In the genomic region with DNA sequence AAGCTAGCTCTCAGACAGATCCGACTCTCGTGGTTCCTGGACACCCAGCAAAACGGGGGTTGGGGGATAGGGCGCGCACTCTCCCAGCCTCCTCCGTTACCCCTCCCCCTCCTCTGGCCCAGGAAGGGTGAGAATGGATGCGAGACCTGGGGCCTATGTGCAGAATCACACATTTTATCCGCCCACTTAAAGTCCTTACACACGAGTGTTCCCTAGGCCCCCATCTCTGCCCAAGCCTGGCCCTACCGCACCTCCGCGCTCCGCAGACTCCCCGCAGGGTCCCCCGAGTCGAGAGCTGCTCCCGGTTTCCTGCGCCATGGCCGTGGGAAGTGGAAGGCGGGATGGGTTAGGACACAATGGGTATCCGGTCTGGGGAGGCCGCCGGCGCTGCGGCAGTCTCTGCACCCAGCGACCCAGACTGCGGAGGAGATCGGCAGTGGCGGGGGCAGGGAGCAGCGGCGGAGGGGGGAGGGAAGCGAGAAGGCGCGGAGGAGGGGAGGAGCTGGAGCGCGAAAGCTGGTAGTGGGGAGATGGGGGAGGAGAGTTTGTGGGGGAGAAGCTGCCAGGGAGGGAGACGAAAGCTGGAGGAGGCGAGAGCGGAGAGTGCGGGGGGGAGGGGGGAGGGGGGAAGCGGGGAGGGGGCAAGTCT, we compare ENCODE assay signal across 8 mouse cellular contexts. TPM values are rescaled to one million over a fixed set of nuclear protein-coding genes. Genes with fewer than 3 reads are reported as not detected.
A peak's percentile ranks its signal among the peaks of the same experiment; 100 is the strongest.
DNase-seq lines count a peak whose midpoint lies in the region; ATAC-seq and TF ChIP-seq lines count a peak whose summit lies in the region.

No protein-coding gene starts in this region.

- peak overlapping the region; percentile 94 for H3K27ac ChIP-seq in forebrain, embryonic 10.5 days
- peak overlapping the region; percentile 73 for H3K27ac ChIP-seq in heart, postnatal 0 days (ENCODE audit: low read depth)
- H3K27ac ChIP-seq in liver, embryonic 15.5 days (replicated peaks), result no peak overlapping the region
- peak overlapping the region; percentile 86 for H3K27ac ChIP-seq in neural tube, embryonic 12.5 days

- peaks cover 67% of the 10 kb centered on the region for H3K36me3 ChIP-seq in forebrain, embryonic 10.5 days (replicated peaks)
- peaks cover 25% of the 10 kb centered on the region for H3K36me3 ChIP-seq in heart, postnatal 0 days (replicated peaks; ENCODE audit: control insufficient read depth, insufficient read depth, low read length)
- H3K36me3 ChIP-seq in liver, embryonic 15.5 days (replicated peaks), result no peaks in the 10 kb centered on the region
- H3K36me3 ChIP-seq in neural tube, embryonic 12.5 days, result peaks cover 41% of the 10 kb centered on the region

- peak overlapping the region; percentile 92 for H3K4me2 ChIP-seq in heart, postnatal 0 days (ENCODE audit: low read depth, low read length)
- H3K4me2 ChIP-seq in liver, embryonic 15.5 days, result peak overlapping the region; percentile 76
- H3K4me2 ChIP-seq in neural tube, embryonic 12.5 days (replicated peaks), result peak overlapping the region; percentile 85

- under 1% methylated on average over 32 of the region's 41 CpGs for WGBS in forebrain, embryonic 10.5 days
- WGBS in heart, postnatal 0 days, result 0% methylated on average over 30 of the region's 41 CpGs
- under 1% methylated on average over 39 of the region's 41 CpGs for WGBS in liver, embryonic 15.5 days (ENCODE audit: insufficient replicate concordance)
- WGBS in neural tube, embryonic 12.5 days, result 1% methylated on average over 31 of the region's 41 CpGs

- peak; percentile 82 for ATAC-seq in heart, postnatal 0 days (ENCODE audit: insufficient read depth, low read depth)
- peak; percentile 71 for ATAC-seq in liver, embryonic 15.5 days (ENCODE audit: insufficient read depth)
- ATAC-seq in neural tube, embryonic 12.5 days (ENCODE audit: low FRiP score, low read depth), result peak; percentile 83

- peaks cover 22% of the 10 kb centered on the region; the same call in 1 of the 2 replicates for H3K9me3 ChIP-seq in forebrain, embryonic 10.5 days
- H3K9me3 ChIP-seq in heart, postnatal 0 days (replicated peaks; ENCODE audit: control insufficient read depth, low read length), result no peaks in the 10 kb centered on the region
- H3K9me3 ChIP-seq in liver, embryonic 15.5 days (replicated peaks), result no peaks in the 10 kb centered on the region
- no peaks in the 10 kb centered on the region for H3K9me3 ChIP-seq in neural tube, embryonic 12.5 days

- H3K4me3 ChIP-seq in forebrain, embryonic 10.5 days, result peak overlapping the region; percentile 69
- H3K4me3 ChIP-seq in heart, postnatal 0 days (ENCODE audit: low read depth, low read length), result peak overlapping the region; percentile 81
- H3K4me3 ChIP-seq in liver, embryonic 15.5 days (replicated peaks), result peak overlapping the region; percentile 60
- H3K4me3 ChIP-seq in neural tube, embryonic 12.5 days, result peak overlapping the region; percentile 68

- H3K4me1 ChIP-seq in forebrain, embryonic 10.5 days, result peaks cover 65% of the 10 kb centered on the region
- peaks cover 6% of the 10 kb centered on the region for H3K4me1 ChIP-seq in heart, postnatal 0 days (ENCODE audit: control insufficient read depth, insufficient read depth)
- H3K4me1 ChIP-seq in liver, embryonic 15.5 days (replicated peaks), result peaks cover 16% of the 10 kb centered on the region
- peaks cover 50% of the 10 kb centered on the region for H3K4me1 ChIP-seq in neural tube, embryonic 12.5 days

- H3K27me3 ChIP-seq in forebrain, embryonic 10.5 days (ENCODE audit: poor library complexity, severe bottlenecking), result no peaks in the 10 kb centered on the region
- no peaks in the 10 kb centered on the region for H3K27me3 ChIP-seq in heart, postnatal 0 days (ENCODE audit: control insufficient read depth, insufficient read depth, low read length)
- peaks cover 56% of the 10 kb centered on the region for H3K27me3 ChIP-seq in liver, embryonic 15.5 days
- H3K27me3 ChIP-seq in neural tube, embryonic 12.5 days (replicated peaks), result no peaks in the 10 kb centered on the region

- H3K9ac ChIP-seq in heart, postnatal 0 days (replicated peaks; ENCODE audit: low read depth, low read length), result peak overlapping the region; percentile 67
- peak overlapping the region; percentile 42 for H3K9ac ChIP-seq in liver, embryonic 15.5 days
- peak overlapping the region; percentile 86 for H3K9ac ChIP-seq in neural tube, embryonic 12.5 days

- TF ChIP-seq CTCF in heart, postnatal 0 days (IDR thresholded peaks at IDR 0.05; ENCODE audit: low read depth), result no peak

- peak; percentile 29 to 36 for DNase-seq in B cell, adult 2 months
- peak; percentile 73 to 83 for DNase-seq in adrenal gland, postnatal 36 days
- peak; percentile 80 for DNase-seq in forebrain, embryonic 10.5 days (ENCODE audit: extremely low spot score, low spot score)
- DNase-seq in heart, postnatal 0 days (ENCODE audit: low spot score), result peak; percentile 60
- DNase-seq in kidney, postnatal 25 days, result peak; percentile 77 to 88
- DNase-seq in testis, postnatal 10 days (ENCODE audit: low spot score), result peak; percentile 82

- no peak for TF ChIP-seq EP300 in heart, postnatal 0 days (IDR thresholded peaks at IDR 0.05; ENCODE audit: low read depth)

RNA-seq across cellular contexts. Expression of a gene that starts 11.0 kb away (rescaled TPM):
- 10 to 100 TPM; 36.1 to 47.3 TPM for total RNA-seq in adrenal gland, postnatal 36 days (2021)
- 64.4 and 69.9 TPM in 2 replicates for polyA plus RNA-seq in forebrain, embryonic 10.5 days (2016; fragmentation: Nextera tagmentation; extraction: Ambion mirVana)
- 11.4 and 16.0 TPM in 2 replicates for total RNA-seq in heart, postnatal 0 days (2014; rRNA removed; ENCODE audit: low replicate concordance)
- 14.1 and 14.8 TPM in 2 replicates for polyA plus RNA-seq in heart, postnatal 0 days (2015; fragmentation: Nextera tagmentation; extraction: Ambion mirVana)
- polyA plus RNA-seq in liver, embryonic 15.5 days (2015; fragmentation: Nextera tagmentation; extraction: Ambion mirVana), result 15.9 and 18.2 TPM in 2 replicates
- 58.7 and 58.8 TPM in 2 replicates for polyA plus RNA-seq in neural tube, embryonic 12.5 days (2016; fragmentation: Nextera tagmentation; extraction: Ambion mirVana)

RNA-seq across cellular contexts. Expression of a gene that starts 12.6 kb away (rescaled TPM):
- 1 to 10 TPM; 6.7 to 7.5 TPM for total RNA-seq in adrenal gland, postnatal 36 days (2021)
- 73.2 and 82.1 TPM in 2 replicates for polyA plus RNA-seq in forebrain, embryonic 10.5 days (2016; fragmentation: Nextera tagmentation; extraction: Ambion mirVana)
- total RNA-seq in heart, postnatal 0 days (2014; rRNA removed; ENCODE audit: low replicate concordance), result 4.6 TPM in 2 replicates
- 2.3 TPM in 2 replicates for polyA plus RNA-seq in heart, postnatal 0 days (2015; fragmentation: Nextera tagmentation; extraction: Ambion mirVana)
- 0.71 and 0.86 TPM in 2 replicates for polyA plus RNA-seq in liver, embryonic 15.5 days (2015; fragmentation: Nextera tagmentation; extraction: Ambion mirVana)
- 55.8 and 57.3 TPM in 2 replicates for polyA plus RNA-seq in neural tube, embryonic 12.5 days (2016; fragmentation: Nextera tagmentation; extraction: Ambion mirVana)

RNA-seq across cellular contexts. Expression of a gene that starts 36.6 kb away (rescaled TPM):
- 10 to 100 TPM; 38.2 to 45.1 TPM for total RNA-seq in adrenal gland, postnatal 36 days (2021)
- polyA plus RNA-seq in forebrain, embryonic 10.5 days (2016; fragmentation: Nextera tagmentation; extraction: Ambion mirVana), result 22.5 and 24.0 TPM in 2 replicates
- total RNA-seq in heart, postnatal 0 days (2014; rRNA removed; ENCODE audit: low replicate concordance), result 6.6 and 11.9 TPM in 2 replicates
- 9.0 and 10.3 TPM in 2 replicates for polyA plus RNA-seq in heart, postnatal 0 days (2015; fragmentation: Nextera tagmentation; extraction: Ambion mirVana)
- 2.6 and 3.1 TPM in 2 replicates for polyA plus RNA-seq in liver, embryonic 15.5 days (2015; fragmentation: Nextera tagmentation; extraction: Ambion mirVana)
- polyA plus RNA-seq in neural tube, embryonic 12.5 days (2016; fragmentation: Nextera tagmentation; extraction: Ambion mirVana), result 43.7 and 52.9 TPM in 2 replicates

RNA-seq across cellular contexts. Expression of a gene that starts 37.0 kb away (rescaled TPM):
- total RNA-seq in adrenal gland, postnatal 36 days (2021), result 10 to 100 TPM; 55.3 to 70.4 TPM
- polyA plus RNA-seq in forebrain, embryonic 10.5 days (2016; fragmentation: Nextera tagmentation; extraction: Ambion mirVana), result 53.4 and 56.6 TPM in 2 replicates
- 30.1 and 63.3 TPM in 2 replicates for total RNA-seq in heart, postnatal 0 days (2014; rRNA removed; ENCODE audit: low replicate concordance)
- 21.8 and 22.0 TPM in 2 replicates for polyA plus RNA-seq in heart, postnatal 0 days (2015; fragmentation: Nextera tagmentation; extraction: Ambion mirVana)
- polyA plus RNA-seq in liver, embryonic 15.5 days (2015; fragmentation: Nextera tagmentation; extraction: Ambion mirVana), result 16.4 and 18.1 TPM in 2 replicates
- 51.8 and 56.6 TPM in 2 replicates for polyA plus RNA-seq in neural tube, embryonic 12.5 days (2016; fragmentation: Nextera tagmentation; extraction: Ambion mirVana)

RNA-seq across cellular contexts. Expression of a gene that starts 40.3 kb away (rescaled TPM):
- not detected for total RNA-seq in adrenal gland, postnatal 36 days (2021)
- not detected in 2 replicates for polyA plus RNA-seq in forebrain, embryonic 10.5 days (2016; fragmentation: Nextera tagmentation; extraction: Ambion mirVana)
- not detected in 2 replicates for total RNA-seq in heart, postnatal 0 days (2014; rRNA removed; ENCODE audit: low replicate concordance)
- polyA plus RNA-seq in heart, postnatal 0 days (2015; fragmentation: Nextera tagmentation; extraction: Ambion mirVana), result not detected in 2 replicates
- polyA plus RNA-seq in liver, embryonic 15.5 days (2015; fragmentation: Nextera tagmentation; extraction: Ambion mirVana), result not detected in 2 replicates
- polyA plus RNA-seq in neural tube, embryonic 12.5 days (2016; fragmentation: Nextera tagmentation; extraction: Ambion mirVana), result 0.09 TPM in 1 of 2 replicates, not detected in the other

Comparison
In these comparisons a context has a peak if more than half of its experiments do, and no peak if none do; other contexts are left out.
1. DNase-seq: peak in every context shown above with its lines; median percentile 82 in kidney, postnatal 25 days; 82 in testis, postnatal 10 days; 80 in forebrain, embryonic 10.5 days; 78 in adrenal gland, postnatal 36 days; 60 in heart, postnatal 0 days; 32 in B cell, adult 2 months.
2. RNA of a gene that starts 12.6 kb away (polyA plus RNA-seq): 73.2 to 82.1 TPM in forebrain, embryonic 10.5 days and 55.8 to 57.3 TPM in neural tube, embryonic 12.5 days; 2.3 TPM in heart, postnatal 0 days and 0.71 to 0.86 TPM in liver, embryonic 15.5 days; every median in the first group is over 10 times any median in the second.
3. Peak in every context shown above with its lines, with median percentiles within 50 percentile points of each other: H3K4me3 ChIP-seq, ATAC-seq, H3K4me2 ChIP-seq and H3K9ac ChIP-seq.